ENCODE assay signal across 8 mouse cellular contexts in the genomic region with DNA sequence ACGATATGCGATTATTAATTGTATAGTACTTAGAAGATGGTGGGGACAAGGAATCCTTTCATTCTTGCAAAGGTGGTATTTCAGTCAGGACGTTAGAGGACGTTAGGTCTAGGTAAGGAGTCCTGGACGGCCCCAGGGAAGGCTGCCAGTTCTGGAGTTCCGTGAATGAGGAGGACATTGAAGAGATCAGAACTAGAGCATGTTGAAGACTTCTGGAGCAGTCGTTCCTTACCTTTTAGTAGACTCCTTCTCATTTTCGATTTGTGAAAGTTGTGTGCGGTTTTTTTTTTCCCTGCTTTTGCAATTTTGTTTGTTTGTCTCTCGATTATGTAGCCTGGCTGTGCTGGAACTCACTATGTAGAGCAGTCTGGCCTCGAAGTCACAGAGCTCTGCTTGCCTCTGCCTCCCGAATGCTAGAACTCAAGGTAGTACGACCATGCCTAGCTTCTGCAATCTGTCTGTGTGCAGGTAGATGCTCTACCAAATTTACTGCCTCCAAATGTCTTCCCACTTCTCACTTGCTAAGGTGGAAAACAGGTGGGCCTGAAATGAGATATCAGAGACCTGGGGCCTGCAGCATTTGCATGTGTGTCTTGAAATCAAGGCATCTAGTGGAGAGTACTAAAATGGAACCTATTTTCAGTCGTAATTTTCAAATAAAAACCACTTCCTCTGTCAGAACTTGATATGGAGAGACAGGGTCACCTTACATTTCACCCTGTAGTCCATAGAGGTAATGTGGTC. TPM values are rescaled to one million over a fixed set of nuclear protein-coding genes. Genes with fewer than 3 reads are reported as not detected.
DNase-seq lines count a peak whose midpoint lies in the region; ATAC-seq and TF ChIP-seq lines count a peak whose summit lies in the region.

No protein-coding gene starts in this region.

- no peak for TF ChIP-seq CTCF in liver, embryonic 14.5 days (IDR thresholded peaks at IDR 0.05; ENCODE audit: low read depth)
- no peak for TF ChIP-seq CTCF in stomach, postnatal 0 days (IDR thresholded peaks at IDR 0.05; ENCODE audit: low read depth)

- intact Hi-C loops in heart, postnatal 36 days (cut with DNase I) = no loop called here
- intact Hi-C loops in gastrocnemius, postnatal 14 days (cut with DNase I; ENCODE audit: low total_unique reads) = no loop called here
- intact Hi-C loops in left cerebral cortex, postnatal 36 days (cut with DNase I) = loop anchor here (2.0 to 5.0 kb wide), 2 partner anchors 41 to 116 kb away; partner anchors contain the start of genes 1810049J17Rik and Golph3

- no peak overlapping the region for H3K27ac ChIP-seq in heart, embryonic 14.5 days (replicated peaks in 1 of 2; ENCODE audit: control insufficient read depth in 1 of 2, insufficient read depth in 1 of 2, low read depth in 2 of 2, low read length in 2 of 2)
- H3K27ac ChIP-seq in ES-E14 (ENCODE audit: insufficient read depth, low read depth, low read length, poor library complexity, severe bottlenecking) = no peak overlapping the region
- H3K27ac ChIP-seq in forebrain, embryonic 13.5 days = no peak overlapping the region
- peak overlapping the region; percentile 79 for H3K27ac ChIP-seq in liver, embryonic 14.5 days
- no peak overlapping the region for H3K27ac ChIP-seq in stomach, postnatal 0 days (replicated peaks)

- no peak for ATAC-seq in heart, embryonic 14.5 days (ENCODE audit: insufficient number of reproducible peaks, insufficient read depth, low FRiP score, low read depth)
- no peak for ATAC-seq in forebrain, embryonic 13.5 days
- no peak for ATAC-seq in liver, embryonic 14.5 days (ENCODE audit: insufficient read depth)
- no peak for ATAC-seq in stomach, postnatal 0 days (ENCODE audit: low FRiP score, low TSS enrichment)

- TF ChIP-seq EP300 in liver, embryonic 14.5 days (IDR thresholded peaks at IDR 0.05; ENCODE audit: low read depth) = no peak
- no peak for TF ChIP-seq EP300 in stomach, postnatal 0 days (optimal IDR thresholded peaks at IDR 0.05)

- H3K4me2 ChIP-seq in heart, embryonic 14.5 days (ENCODE audit: low read length) = peak overlapping the region; percentile 76
- H3K4me2 ChIP-seq in forebrain, embryonic 13.5 days = peak overlapping the region; percentile 65
- peak overlapping the region; percentile 96 for H3K4me2 ChIP-seq in liver, embryonic 14.5 days (ENCODE audit: low read depth)
- peak overlapping the region; percentile 79 for H3K4me2 ChIP-seq in stomach, postnatal 0 days (replicated peaks; ENCODE audit: low read depth)

- in situ Hi-C loops in ES-E14 (cut with MboI; ENCODE audit: low sequenced_read_pairs in 2 of 2, unreplicated experiment in 2 of 2) = no loop called here

- H3K4me3 ChIP-seq in heart, embryonic 14.5 days (ENCODE audit: control insufficient read depth in 1 of 2, insufficient read depth in 1 of 2, low read depth in 1 of 2, low read length in 2 of 2) = peak overlapping the region; percentile 96 to 99
- H3K4me3 ChIP-seq in ES-E14 (ENCODE audit: insufficient read depth in 1 of 2, low read depth in 1 of 2, low read length in 2 of 2, poor library complexity in 1 of 2, severe bottlenecking in 1 of 2) = peak overlapping the region; percentile 93 to 94
- H3K4me3 ChIP-seq in forebrain, embryonic 13.5 days = peak overlapping the region; percentile 87
- H3K4me3 ChIP-seq in liver, embryonic 14.5 days (ENCODE audit: insufficient read depth in 1 of 2, low read depth in 2 of 2, low read length in 2 of 2) = peak overlapping the region; percentile 81 to 86
- peak overlapping the region; percentile 96 for H3K4me3 ChIP-seq in stomach, postnatal 0 days (ENCODE audit: low read depth, low read length)

- peak overlapping the region; percentile 98 for H3K9ac ChIP-seq in heart, embryonic 14.5 days (ENCODE audit: low read length)
- H3K9ac ChIP-seq in ES-E14 (ENCODE audit: insufficient read depth, low read depth, low read length, poor library complexity, severe bottlenecking) = peak overlapping the region; percentile 94; the same call in 1 of the 2 replicates
- peak overlapping the region; percentile 92 for H3K9ac ChIP-seq in forebrain, embryonic 13.5 days
- peak overlapping the region; percentile 97 for H3K9ac ChIP-seq in liver, embryonic 14.5 days (replicated peaks)
- H3K9ac ChIP-seq in stomach, postnatal 0 days (ENCODE audit: low read length) = peak overlapping the region; percentile 98

- H3K4me1 ChIP-seq in heart, embryonic 14.5 days (ENCODE audit: control insufficient read depth in 2 of 2, insufficient read depth in 2 of 2, low read length in 2 of 2) = peaks cover 20 to 36% of the 10 kb centered on the region in 2 experiments
- peaks cover 16 to 24% of the 10 kb centered on the region in 2 experiments for H3K4me1 ChIP-seq in ES-E14 (ENCODE audit: control insufficient read depth in 2 of 2, insufficient read depth in 2 of 2, low read length in 2 of 2, poor library complexity in 1 of 2)
- H3K4me1 ChIP-seq in forebrain, embryonic 13.5 days = peaks cover 25% of the 10 kb centered on the region
- H3K4me1 ChIP-seq in liver, embryonic 14.5 days (replicated peaks; ENCODE audit: control insufficient read depth in 2 of 2, insufficient read depth in 2 of 2, low read length in 1 of 2) = peaks cover 20 to 40% of the 10 kb centered on the region in 2 experiments
- H3K4me1 ChIP-seq in stomach, postnatal 0 days (replicated peaks; ENCODE audit: control insufficient read depth, insufficient read depth) = peaks cover 6% of the 10 kb centered on the region

- DNase-seq in heart, postnatal 36 days = no peak
- no peak for DNase-seq in ES-E14 (ENCODE audit: low read depth, low spot score)
- DNase-seq in liver, embryonic 14.5 days (ENCODE audit: low read depth in 3 of 3, low spot score in 3 of 3) = no peak
- DNase-seq in stomach, postnatal 0 days (ENCODE audit: low spot score) = peak; percentile 16
- no peak for DNase-seq in gastrocnemius, postnatal 14 days
- DNase-seq in left cerebral cortex, postnatal 36 days (ENCODE audit: low spot score in 2 of 2) = no peak

- no peaks in the 10 kb centered on the region for H3K9me3 ChIP-seq in heart, embryonic 14.5 days (ENCODE audit: control insufficient read depth, low read length)
- no peaks in the 10 kb centered on the region for H3K9me3 ChIP-seq in ES-E14 (ENCODE audit: control insufficient read depth, insufficient read depth, low read depth, low read length)
- no peaks in the 10 kb centered on the region for H3K9me3 ChIP-seq in forebrain, embryonic 13.5 days (replicated peaks)
- H3K9me3 ChIP-seq in liver, embryonic 14.5 days (ENCODE audit: control insufficient read depth, low read length) = no peaks in the 10 kb centered on the region
- no peaks in the 10 kb centered on the region for H3K9me3 ChIP-seq in stomach, postnatal 0 days (ENCODE audit: control insufficient read depth, low read length)

- 31% methylated on average over 14 of the region's 14 CpGs for WGBS in heart, embryonic 14.5 days
- WGBS in forebrain, embryonic 13.5 days = 42% methylated on average over 14 of the region's 14 CpGs
- 18% methylated on average over 14 of the region's 14 CpGs for WGBS in liver, embryonic 14.5 days (ENCODE audit: insufficient replicate concordance)
- WGBS in stomach, postnatal 0 days = 23% methylated on average over 14 of the region's 14 CpGs

- H3K27me3 ChIP-seq in heart, embryonic 14.5 days (ENCODE audit: control insufficient read depth, insufficient read depth, low read length) = no peaks in the 10 kb centered on the region
- no peaks in the 10 kb centered on the region for H3K27me3 ChIP-seq in forebrain, embryonic 13.5 days
- H3K27me3 ChIP-seq in liver, embryonic 14.5 days (ENCODE audit: control insufficient read depth, insufficient read depth, low read length) = no peaks in the 10 kb centered on the region
- H3K27me3 ChIP-seq in stomach, postnatal 0 days (ENCODE audit: control insufficient read depth, insufficient read depth, low read length) = no peaks in the 10 kb centered on the region

- peaks cover 8% of the 10 kb centered on the region; the same call in 1 of the 2 replicates for H3K36me3 ChIP-seq in heart, embryonic 14.5 days (ENCODE audit: control insufficient read depth, insufficient read depth, low read length)
- no peaks in the 10 kb centered on the region for H3K36me3 ChIP-seq in ES-E14 (ENCODE audit: control insufficient read depth, insufficient read depth, low read length, poor library complexity, severe bottlenecking)
- no peaks in the 10 kb centered on the region for H3K36me3 ChIP-seq in forebrain, embryonic 13.5 days (ENCODE audit: poor library complexity, severe bottlenecking)
- H3K36me3 ChIP-seq in liver, embryonic 14.5 days (replicated peaks; ENCODE audit: control insufficient read depth, insufficient read depth, low read depth) = no peaks in the 10 kb centered on the region
- no peaks in the 10 kb centered on the region for H3K36me3 ChIP-seq in stomach, postnatal 0 days (ENCODE audit: control insufficient read depth, insufficient read depth, low read length)

TF ChIP-seq in ES-E14, 5 proteins besides CTCF, POLR2A, EP300 and RAD21:
- TF ChIP-seq ZNF384 (IDR thresholded peaks at IDR 0.05; ENCODE audit: low read depth, low read length) (no peak), ZC3H11A (IDR thresholded peaks at IDR 0.05; ENCODE audit: borderline replicate concordance, low read depth, low read length) (no peak), MAFK (IDR thresholded peaks at IDR 0.05; ENCODE audit: insufficient read depth, low read depth, low read length) (no peak), HCFC1 (IDR thresholded peaks at IDR 0.05; ENCODE audit: borderline replicate concordance, insufficient read depth, low read length) (no peak), CHD2 (IDR thresholded peaks at IDR 0.05; ENCODE audit: low read depth, low read length) (no peak)
TF ChIP-seq in ES-E14: peak in this region for 0.

RNA-seq across cellular contexts. Expression of gene Mtmr12, which starts 1.2 kb away (rescaled TPM):
- polyA plus RNA-seq in heart, embryonic 14.5 days (2014; fragmentation: Nextera tagmentation; extraction: Ambion mirVana) = 13.6 and 15.4 TPM in 2 replicates
- 10 to 100 TPM in 1 of 2 experiments, 1 to 10 TPM in 1; 9.5 to 10.0 TPM for total RNA-seq in heart, postnatal 36 days (2021)
- 14.8 and 18.4 TPM in 2 replicates for total RNA-seq in ES-E14 (2012; rRNA removed)
- polyA plus RNA-seq in forebrain, embryonic 13.5 days (2015; fragmentation: Nextera tagmentation; extraction: Ambion mirVana) = 10.3 and 11.3 TPM in 2 replicates
- polyA plus RNA-seq in liver, embryonic 14.5 days (2012; rRNA removed) = 6.4 and 6.5 TPM in 2 replicates
- polyA plus RNA-seq in liver, embryonic 14.5 days (2014; fragmentation: Nextera tagmentation; extraction: Ambion mirVana) = 6.8 and 7.2 TPM in 2 replicates
- polyA plus RNA-seq in stomach, postnatal 0 days (2015; fragmentation: Nextera tagmentation; extraction: Ambion mirVana) = 6.8 and 7.3 TPM in 2 replicates
- total RNA-seq in gastrocnemius, postnatal 14 days (2021) = 1 to 10 TPM; 6.0 to 7.1 TPM
- total RNA-seq in left cerebral cortex, postnatal 36 days (2021) = 10 to 100 TPM; 41.4 to 47.3 TPM
